Mouse (Mus musculus) spleen, adult 2 months (tissue): ENCODE results near the gene Mrpl1.

Experiments used
- CTCF ChIP-seq: fragments of 200-500 bp; IDR thresholded peaks from 2 replicates; pipeline ENCODE4 v1.5.1; 2011; ENCODE audit warnings: mild to moderate bottlenecking, inconsistent platforms; ENCODE audit not compliant: insufficient read depth, insufficient read length, insufficient replicate concordance; ENCODE audit errors: extremely low read depth
- POLR2A ChIP-seq: fragments of 200-500 bp; IDR thresholded peaks from 2 replicates; pipeline ENCODE4 v1.6.1; 2011; ENCODE audit warnings: low read depth, low read length, inconsistent platforms

DNA sequence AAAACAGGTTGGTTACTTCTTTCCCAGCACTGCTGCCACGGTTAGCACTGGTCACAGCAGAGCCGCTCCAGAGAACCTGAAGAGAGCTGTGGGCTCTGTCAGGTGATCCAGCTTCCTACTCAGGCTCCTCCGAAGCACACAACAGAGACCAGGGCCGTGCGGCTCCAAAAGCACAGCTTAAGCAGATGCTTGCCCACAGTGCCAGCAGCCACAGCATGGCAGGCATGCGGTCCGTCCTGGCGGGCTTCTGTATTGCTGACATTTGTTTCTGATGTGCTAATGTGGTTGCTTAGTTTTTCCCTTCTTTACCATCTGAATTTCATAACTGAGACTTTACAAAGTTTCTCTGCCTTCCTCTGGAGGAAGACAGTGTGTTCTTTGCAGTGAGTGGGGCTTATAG, 17.2 kb downstream of the Mrpl1 start:
- TF ChIP-seq CTCF (no peak), POLR2A (no peak)
